26 mouse cellular contexts compared by ENCODE assay signal in genomic region chr13:95109555-95109954, GRCm38 (mm10).
DNase-seq lines count a peak whose midpoint lies in the region; ATAC-seq and TF ChIP-seq lines count a peak whose summit lies in the region.
"Had no signal": no experiment of that assay in that cellular context is flagged by ENCODE, and none has a peak within 500 bp of the region (broad histone marks: within the 10 kb centered on the region; RNA-seq: fewer than 3 reads in every experiment).

No protein-coding gene starts in this region.

- no peak overlapping the region for H3K27ac ChIP-seq in heart, postnatal 0 days (ENCODE audit: low read depth)
- no peak overlapping the region for H3K27ac ChIP-seq in lung, postnatal 0 days (ENCODE audit: low read length)
- H3K27ac ChIP-seq: embryonic facial prominence, embryonic 10.5 days; forebrain, embryonic 15.5 days; hindbrain, embryonic 13.5 days; left cerebral cortex, adult 2 months; limb, embryonic 15.5 days; liver, embryonic 15.5 days; midbrain, embryonic 10.5 days; neural tube, embryonic 15.5 days had no signal

- no peak overlapping the region for H3K4me3 ChIP-seq in heart, postnatal 0 days (ENCODE audit: low read depth, low read length)
- H3K4me3 ChIP-seq in lung, postnatal 0 days (ENCODE audit: low read depth, low read length), result no peak overlapping the region
- H3K4me3 ChIP-seq: embryonic facial prominence, embryonic 10.5 days; forebrain, embryonic 15.5 days; hindbrain, embryonic 13.5 days; left cerebral cortex, adult 2 months; limb, embryonic 15.5 days; liver, embryonic 15.5 days; midbrain, embryonic 10.5 days; myocyte; neural tube, embryonic 15.5 days had no signal

- no peak for ATAC-seq in heart, postnatal 0 days (ENCODE audit: insufficient read depth, low read depth)
- no peak for ATAC-seq in lung, postnatal 0 days
- ATAC-seq in Patski, result no peak
- ATAC-seq: activated CD4-positive, CD25-positive, alpha-beta regulatory T cell, adult 4 months; forebrain, embryonic 15.5 days; intestine, embryonic 16.5 days; midbrain, embryonic 16.5 days had no signal

- in situ Hi-C loops in Patski (cut with MboI; ENCODE audit: low pct_unique_long_range_greater_than_20kb), result no loop called here

- H3K4me2 ChIP-seq in heart, postnatal 0 days (ENCODE audit: low read depth, low read length), result no peak overlapping the region
- no peak overlapping the region for H3K4me2 ChIP-seq in lung, postnatal 0 days (replicated peaks; ENCODE audit: low read depth, low read length)
- H3K4me2 ChIP-seq: forebrain, embryonic 15.5 days; heart, embryonic 11.5 days; hindbrain, embryonic 13.5 days; limb, embryonic 15.5 days; liver, embryonic 15.5 days; neural tube, embryonic 15.5 days had no signal

- POLR2A ChIA-PET in Patski (lab: Charles Lee), result no interaction called here

- intact Hi-C loops in heart, postnatal 25 days (cut with DNase I), result no loop called here

- no peak for TF ChIP-seq EP300 in heart, postnatal 0 days (IDR thresholded peaks at IDR 0.05; ENCODE audit: low read depth)
- TF ChIP-seq EP300 in lung, postnatal 0 days (IDR thresholded peaks at IDR 0.05), result no peak

- H3K9ac ChIP-seq in heart, postnatal 0 days (replicated peaks; ENCODE audit: low read depth, low read length), result no peak overlapping the region
- H3K9ac ChIP-seq in lung, postnatal 0 days (replicated peaks; ENCODE audit: low read depth), result no peak overlapping the region
- H3K9ac ChIP-seq: forebrain, embryonic 15.5 days; hindbrain, embryonic 13.5 days; limb, embryonic 15.5 days; liver, embryonic 15.5 days; neural tube, embryonic 15.5 days had no signal

- DNase-seq in heart, postnatal 0 days (ENCODE audit: low spot score), result no peak
- no peak for DNase-seq in heart, postnatal 25 days (ENCODE audit: low spot score)
- DNase-seq in lung, postnatal 0 days (ENCODE audit: low spot score), result no peak
- DNase-seq in lung, adult 18-20 months, result no peak
- DNase-seq in Patski (ENCODE audit: low read depth, low spot score), result no peak
- DNase-seq in adrenal gland, postnatal 25 days, result no peak
- DNase-seq in c-Kit-positive CD71-positive TER-119-positive erythroid progenitor cells, embryonic 14.5 days (ENCODE audit: low spot score), result no peak
- DNase-seq: adrenal gland, adult 8-10 months; cerebellum, adult 9-10 months; gastrocnemius, postnatal 36 days; heart, postnatal 14 days; left cerebral cortex, postnatal 4 days; lung, postnatal 10 days had no signal

- CTCF ChIA-PET in Patski (lab: Charles Lee), result interaction anchor here (0.9 kb wide), 1 partner anchor 16 kb away, joined by 3 read pairs; no protein-coding TSS in a partner anchor

- H3K27me3 ChIP-seq in heart, postnatal 0 days (ENCODE audit: control insufficient read depth, insufficient read depth, low read length), result no peaks in the 10 kb centered on the region
- no peaks in the 10 kb centered on the region for H3K27me3 ChIP-seq in lung, postnatal 0 days (replicated peaks; ENCODE audit: insufficient read depth, low read length)
- H3K27me3 ChIP-seq in Patski, result no peaks in the 10 kb centered on the region
- H3K27me3 ChIP-seq: forebrain, embryonic 15.5 days; hindbrain, embryonic 13.5 days; limb, embryonic 15.5 days; liver, embryonic 15.5 days; neural tube, embryonic 15.5 days had no signal

- no peaks in the 10 kb centered on the region for H3K9me3 ChIP-seq in heart, postnatal 0 days (replicated peaks; ENCODE audit: control insufficient read depth, low read length)
- no peaks in the 10 kb centered on the region for H3K9me3 ChIP-seq in lung, postnatal 0 days (ENCODE audit: low read length)
- H3K9me3 ChIP-seq: embryonic facial prominence, embryonic 10.5 days; forebrain, embryonic 15.5 days; hindbrain, embryonic 13.5 days; limb, embryonic 15.5 days; liver, embryonic 15.5 days; midbrain, embryonic 10.5 days; neural tube, embryonic 15.5 days had no signal

- H3K36me3 ChIP-seq in heart, postnatal 0 days (replicated peaks; ENCODE audit: control insufficient read depth, insufficient read depth, low read length), result no peaks in the 10 kb centered on the region
- no peaks in the 10 kb centered on the region for H3K36me3 ChIP-seq in lung, postnatal 0 days (ENCODE audit: insufficient read depth, low read length)
- H3K36me3 ChIP-seq: embryonic facial prominence, embryonic 10.5 days; forebrain, embryonic 15.5 days; hindbrain, embryonic 13.5 days; limb, embryonic 15.5 days; liver, embryonic 15.5 days; midbrain, embryonic 10.5 days; neural tube, embryonic 15.5 days had no signal

- 70% methylated on average over 3 of the region's 3 CpGs for WGBS in heart, postnatal 0 days
- WGBS in lung, postnatal 0 days, result 38% methylated on average over 3 of the region's 3 CpGs

- H3K4me1 ChIP-seq in heart, postnatal 0 days (ENCODE audit: control insufficient read depth, insufficient read depth), result 0 out of 2 replicates have a peak, but pooled peaks cover 4% of the 10 kb centered on the region
- H3K4me1 ChIP-seq in lung, postnatal 0 days (ENCODE audit: insufficient read depth, low read depth, low read length), result peaks cover 15% of the 10 kb centered on the region; the same call in 1 of the 2 replicates
- H3K4me1 ChIP-seq: neural tube, embryonic 15.5 days had no signal

- peak; percentile 34 for TF ChIP-seq CTCF in heart, postnatal 0 days (IDR thresholded peaks at IDR 0.05; ENCODE audit: low read depth)
- peak; percentile 35 for TF ChIP-seq CTCF in lung, postnatal 0 days (IDR thresholded peaks at IDR 0.05)
- peak; percentile 46 for TF ChIP-seq CTCF in Patski (IDR thresholded peaks at IDR 0.05)
